Mouse (Mus musculus) frontal cortex, postnatal 14 days (tissue): ENCODE measurements around the gene Tet3.

Source experiments
- DNase-seq, 2 experiments: peaks; one replicate each; pipeline ENCODE4 v3.0.0; 2022; ENCODE audit warnings: low spot score in 2 of 2

Gene Tet3

GRCm38 (mm10) chr6:83326394-83326736, 132.5 kb downstream of the Tet3 start:
- no peak for DNase-seq

- peak; percentile 87 to 92 for DNase-seq
These were observed 133.1 kb downstream of the Tet3 start, which contains the start of the genes Mthfd2 and Mob1a for GRCm38 (mm10) chr6:83325525-83326393. Gene Mthfd2 (minus strand): TSS chr6:83325908. Gene Mob1a (plus strand): TSS chr6:83326016.

- DNase-seq: no peak
These were observed 135.0 kb downstream of the Tet3 start for GRCm38 (mm10) chr6:83323652-83324419.

- DNase-seq: no peak
These were observed 136.1 kb downstream of the Tet3 start for GRCm38 (mm10) chr6:83322794-83323193.

- no peak for DNase-seq
These were observed 137.0 kb downstream of the Tet3 start for GRCm38 (mm10) chr6:83321927-83322326.

GRCm38 (mm10) chr6:83317108-83317741, 141.7 kb downstream of the Tet3 start:
- peak; percentile 87 to 90 for DNase-seq

- DNase-seq: no peak
These were observed 142.9 kb downstream of the Tet3 start for GRCm38 (mm10) chr6:83316022-83316421.

- no peak for DNase-seq
These were observed 143.6 kb downstream of the Tet3 start for GRCm38 (mm10) chr6:83315293-83315692.

- no peak for DNase-seq
These were observed 146.4 kb downstream of the Tet3 start for GRCm38 (mm10) chr6:83312514-83312913.
